Mouse (Mus musculus) CH12.LX (cell line): ENCODE data around the gene Gm20662. TPM values are rescaled to one million over a fixed set of nuclear protein-coding genes. Genes with fewer than 3 reads are reported as not detected.
A peak's percentile ranks its signal among the peaks of the same experiment; 100 is the strongest.

Experiments
- DNase-seq: peaks from one replicate; pipeline ENCODE4 v3.0.0-alpha.2; 2013; ENCODE audit errors: extremely low read depth
- H3K27ac ChIP-seq: 2 replicates; pipeline ENCODE4 v1.5.1; 2012; ENCODE audit warnings: low read depth, mild to moderate bottlenecking, control low read depth, moderate library complexity; ENCODE audit not compliant: insufficient read depth
- H3K27me3 ChIP-seq: replicated peaks from 2 replicates; pipeline ENCODE3; 2012; ENCODE audit warnings: inconsistent platforms
- H3K36me3 ChIP-seq, 2 experiments: replicated peaks in 1 of 2; 2 replicates each; pipeline versions ENCODE3 to v1.6.1; 2012; ENCODE audit warnings: inconsistent platforms in 1 of 2, low read length in 1 of 2, mild to moderate bottlenecking in 1 of 2, mixed read lengths in 1 of 2, moderate library complexity in 1 of 2; ENCODE audit not compliant: control insufficient read depth in 1 of 2, insufficient read depth in 1 of 2
- H3K4me1 ChIP-seq, 2 experiments: 2 replicates each; pipeline ENCODE4 v1.6.1; 2012; ENCODE audit warnings: inconsistent platforms in 1 of 2, moderate library complexity in 1 of 2; ENCODE audit not compliant: insufficient read depth in 2 of 2, control insufficient read depth in 1 of 2
- H3K4me2 ChIP-seq: 2 replicates; pipeline ENCODE4 v1.6.1; 2012; ENCODE audit warnings: low read depth, mild to moderate bottlenecking, control low read depth; ENCODE audit not compliant: poor library complexity, insufficient read depth, severe bottlenecking
- H3K4me3 ChIP-seq, 3 experiments: fragments of 150-350 bp in 1 of 3; sonication (generic) in 1 of 3; replicated peaks in 1 of 3; 2 replicates each; pipeline versions ENCODE3 to v1.5.1; 2011 to 2012; ENCODE audit warnings: low read depth in 2 of 3, low read length in 2 of 3, mild to moderate bottlenecking in 2 of 3, moderate library complexity in 2 of 3, control low read depth in 1 of 3, improper control_type of control experiment in 1 of 3, inconsistent platforms in 1 of 3, mixed read lengths in 1 of 3; ENCODE audit not compliant: poor library complexity in 1 of 3
- H3K79me2 ChIP-seq: replicated peaks from 2 replicates; pipeline ENCODE4 v1.6.1; 2012; ENCODE audit warnings: mild to moderate bottlenecking, moderate library complexity; ENCODE audit not compliant: control insufficient read depth, poor library complexity, insufficient read depth, severe bottlenecking; ENCODE audit errors: extremely low read depth
- H3K9ac ChIP-seq: 2 replicates; pipeline ENCODE4 v1.6.1; 2012; ENCODE audit warnings: low read depth, mild to moderate bottlenecking, control low read depth, moderate library complexity; ENCODE audit not compliant: insufficient read depth
- H3K9me3 ChIP-seq: replicated peaks from 2 replicates; pipeline ENCODE3; 2012; ENCODE audit warnings: low read length, inconsistent platforms, mixed read lengths
- BHLHE40 ChIP-seq: IDR thresholded peaks from 2 replicates; pipeline ENCODE4 v1.6.1; 2011; ENCODE audit warnings: mild to moderate bottlenecking, low read depth, low read length, improper control_type of control experiment
- CHD1 ChIP-seq: IDR thresholded peaks from 2 replicates; pipeline ENCODE4 v1.6.1; 2012; ENCODE audit warnings: low read depth, low read length, improper control_type of control experiment, inconsistent platforms
- CHD2 ChIP-seq: IDR thresholded peaks from 2 replicates; pipeline ENCODE4 v1.6.1; 2011; ENCODE audit warnings: low read length, improper control_type of control experiment
- CTCF ChIP-seq, 2 experiments: IDR thresholded peaks in 1 of 2; conservative IDR thresholded peaks in 1 of 2; 2 replicates each; pipeline ENCODE4 v1.5.1; 2011 to 2012; ENCODE audit warnings: low read depth in 2 of 2, low read length in 2 of 2, improper control_type of control experiment in 1 of 2, inconsistent platforms in 1 of 2, mild to moderate bottlenecking in 1 of 2, moderate library complexity in 1 of 2
- ETS1 ChIP-seq: conservative IDR thresholded peaks from 2 replicates; pipeline ENCODE4 v1.6.1; 2012; ENCODE audit warnings: low read depth, mild to moderate bottlenecking, inconsistent platforms, low read length, improper control_type of control experiment, moderate library complexity
- GABPA ChIP-seq: IDR thresholded peaks from 2 replicates; pipeline ENCODE4 v1.6.1; 2012; ENCODE audit warnings: low read depth, low read length, improper control_type of control experiment, inconsistent platforms; ENCODE audit not compliant: insufficient replicate concordance
- JUN ChIP-seq: IDR thresholded peaks from 2 replicates; pipeline ENCODE4 v1.6.1; 2011; ENCODE audit warnings: low read depth, mild to moderate bottlenecking, low read length, improper control_type of control experiment, moderate library complexity; ENCODE audit not compliant: insufficient read depth
- JUND ChIP-seq: conservative IDR thresholded peaks from 2 replicates; pipeline ENCODE4 v1.6.1; 2011; ENCODE audit warnings: low read depth, low read length, improper control_type of control experiment
- MAX ChIP-seq: IDR thresholded peaks from 2 replicates; pipeline ENCODE4 v1.6.1; 2011; ENCODE audit warnings: low read length, improper control_type of control experiment
- MAZ ChIP-seq: IDR thresholded peaks from 2 replicates; pipeline ENCODE4 v1.6.1; 2012; ENCODE audit warnings: low read depth, mild to moderate bottlenecking, inconsistent platforms, low read length, improper control_type of control experiment, moderate library complexity
- MXI1 ChIP-seq: IDR thresholded peaks from 2 replicates; pipeline ENCODE4 v1.6.1; 2011; ENCODE audit warnings: mild to moderate bottlenecking, low read depth, low read length, improper control_type of control experiment
- NELFE ChIP-seq: IDR thresholded peaks from 2 replicates; pipeline ENCODE4 v1.6.1; 2011; ENCODE audit warnings: low read depth, low read length, improper control_type of control experiment
- POLR2A ChIP-seq: IDR thresholded peaks from 2 replicates; pipeline ENCODE4 v1.6.1; 2011; ENCODE audit warnings: low read depth, mild to moderate bottlenecking, improper control_type of control experiment, low read length
- RAD21 ChIP-seq: IDR thresholded peaks from 2 replicates; pipeline ENCODE4 v1.6.1; 2011; ENCODE audit warnings: low read depth, mild to moderate bottlenecking, low read length, improper control_type of control experiment, moderate library complexity
- SIN3A ChIP-seq: IDR thresholded peaks from 2 replicates; pipeline ENCODE4 v1.6.1; 2012; ENCODE audit warnings: low read length, improper control_type of control experiment, inconsistent platforms
- SMC3 ChIP-seq: IDR thresholded peaks from 2 replicates; pipeline ENCODE4 v1.6.1; 2011; ENCODE audit warnings: low read depth, low read length, improper control_type of control experiment
- TCF12 ChIP-seq: IDR thresholded peaks from 2 replicates; pipeline ENCODE4 v1.6.1; 2014; ENCODE audit warnings: low read depth, mild to moderate bottlenecking, inconsistent platforms, low read length, improper control_type of control experiment
- UBTF ChIP-seq: IDR thresholded peaks from 2 replicates; pipeline ENCODE4 v1.6.1; 2012; ENCODE audit warnings: low read depth, mild to moderate bottlenecking, inconsistent platforms, low read length, improper control_type of control experiment, moderate library complexity
- dilution Hi-C: fragments of 300-500 bp; cut with MboI; formaldehyde crosslinking; loops from 2 replicates; pipeline ENCODE4 v1.14.3; 2020; ENCODE audit warnings: low sequenced_read_pairs; ENCODE audit not compliant: extremely low pct_unique_long_range_greater_than_20kb, extremely low pct_ligation_motif_present
- in situ Hi-C: fragments of 300-500 bp; cut with MboI; formaldehyde crosslinking; loops from 3 replicates; pipeline ENCODE4 v1.14.3; 2019; ENCODE audit warnings: low sequenced_read_pairs, low pct_ligation_motif_present, low pct_unique_long_range_greater_than_20kb, mixed read lengths
- polyA plus RNA-seq: library from polyadenylated mRNA; unstranded; fragments of >175 nt; gene quantifications from 2 replicates; pipeline ENCODE4 v1.2.1, GENCODE M21; 2012; ENCODE audit warnings: low read depth; ENCODE audit not compliant: insufficient read length
- total RNA-seq, 2 experiments: library from RNA; depleted of rRNA; stranded (reverse); fragments of 300-350 nt in 1 of 2; fragments of >200 nt in 1 of 2; gene quantifications; 2 replicates each; pipeline ENCODE4 v1.2.3; 2012 to 2014

Gm20662 gene
- total and polyA plus RNA-seq, 3 experiments, result 0.31 to 1.2 TPM; not detected in 1

GRCm38 (mm10) chr9:108023216-108023615 is 27.1 kb downstream of the Gm20662 start:
- H3K9ac ChIP-seq, result no peak overlapping the region
- dilution Hi-C loops (no loop called here), in situ Hi-C loops (no loop called here)
- peaks cover 0 to 15% of the 10 kb centered on the region in 2 experiments; a peak in 2 of 4 replicates for H3K4me1 ChIP-seq
- no peak overlapping the region for H3K27ac ChIP-seq
- H3K36me3 ChIP-seq, result peaks cover 30 to 46% of the 10 kb centered on the region in 2 experiments
- H3K79me2 ChIP-seq, result peaks cover 12% of the 10 kb centered on the region
- no peak for DNase-seq
- TF ChIP-seq JUND (no peak), MXI1 (no peak), GABPA (no peak), BHLHE40 (no peak), ETS1 (no peak), TCF12 (no peak), CHD2 (no peak), SMC3 (no peak), MAZ (no peak), UBTF (no peak), MAX (no peak), SIN3A (no peak), POLR2A (no peak), JUN (no peak), NELFE (no peak)
- peaks cover 3% of the 10 kb centered on the region for H3K9me3 ChIP-seq
- H3K27me3 ChIP-seq, result no peaks in the 10 kb centered on the region
- H3K4me2 ChIP-seq, result no peak overlapping the region
- no peak overlapping the region for H3K4me3 ChIP-seq

- peaks cover 37 to 62% of the 10 kb centered on the region in 2 experiments for H3K36me3 ChIP-seq
- no peaks in the 10 kb centered on the region for H3K27me3 ChIP-seq
- dilution Hi-C loops (no loop called here), in situ Hi-C loops (no loop called here)
- no peak overlapping the region for H3K9ac ChIP-seq
- peak in 1 of 2 experiments; percentile 62; a peak in 2 of 4 replicates for TF ChIP-seq CTCF (conservative IDR thresholded peaks at IDR 0.05 in 1 of 2, IDR thresholded peaks at IDR 0.05 in 1 of 2; ENCODE audit: low read depth in 2 of 2, low read length in 2 of 2)
- no peak for TF ChIP-seq CHD1
- TF ChIP-seq SMC3, result peak; percentile 45
- TF ChIP-seq RAD21, result peak; percentile 56
- H3K9me3 ChIP-seq, result peaks cover 3% of the 10 kb centered on the region
- no peak overlapping the region for H3K4me2 ChIP-seq
- H3K79me2 ChIP-seq, result peaks cover 10% of the 10 kb centered on the region
- no peak overlapping the region for H3K27ac ChIP-seq
- H3K4me1 ChIP-seq, result peaks cover 0 to 4% of the 10 kb centered on the region in 2 experiments; a peak in 1 of 4 replicates
- DNase-seq, result no peak
- no peak overlapping the region for H3K4me3 ChIP-seq
These were observed 30.4 kb downstream of the Gm20662 start for GRCm38 (mm10) chr9:108026584-108026983.
